Mouse (Mus musculus): ENCODE results near the gene 2900026A02Rik. TPM values are rescaled to one million over a fixed set of nuclear protein-coding genes. Genes with fewer than 3 reads are reported as not detected.

2900026A02Rik gene
- polyA plus RNA-seq, 1 experiment from 2014 or later: 2.0 TPM

DNA sequence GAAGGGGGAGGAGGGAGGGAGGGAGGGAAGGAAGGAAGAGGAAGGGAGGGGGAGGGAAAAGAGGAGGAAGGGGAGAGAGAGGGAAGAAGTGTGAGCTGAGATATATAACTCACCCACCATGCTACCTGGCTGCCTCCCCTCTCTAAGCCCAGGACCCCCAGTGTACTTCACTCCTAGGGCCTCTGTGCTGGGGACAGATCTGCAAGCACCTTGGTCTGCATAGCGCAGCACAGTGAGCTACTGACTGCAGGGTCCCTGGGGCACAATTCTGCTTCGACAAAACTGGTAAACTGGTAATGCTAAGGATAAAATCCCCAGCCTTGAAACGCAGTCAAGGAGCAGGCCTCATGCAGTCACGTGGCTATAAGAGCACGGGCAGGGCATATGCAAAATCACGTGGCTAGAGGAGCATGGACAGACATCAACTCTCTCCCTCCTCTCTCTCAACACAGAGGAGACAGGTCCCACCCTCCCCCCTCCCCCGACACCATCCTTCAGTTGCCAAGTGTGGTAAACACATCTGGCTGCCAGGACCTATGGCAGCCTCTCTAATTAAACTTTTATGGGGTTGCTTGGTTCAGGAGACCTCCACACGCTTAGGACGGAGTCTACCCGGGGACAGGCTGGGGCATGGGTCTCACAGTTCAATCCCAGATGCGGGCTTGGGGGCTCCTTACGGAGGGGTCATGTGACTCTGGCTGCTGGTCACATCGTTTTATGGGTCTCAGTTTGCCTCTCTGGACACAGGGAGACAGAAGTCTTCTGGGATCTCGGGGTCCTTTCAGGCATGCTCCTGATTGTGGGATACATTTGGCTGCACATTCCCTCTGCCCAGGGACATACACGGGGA is 100.1 kb downstream of the 2900026A02Rik start:
- no peak overlapping the region for H3K27ac ChIP-seq (replicated peaks)
- no peaks in the 10 kb centered on the region for H3K27me3 ChIP-seq
- peaks cover 53% of the 10 kb centered on the region for H3K4me1 ChIP-seq (replicated peaks)
- no peak overlapping the region for H3K4me3 ChIP-seq (replicated peaks)
- no peaks in the 10 kb centered on the region for H3K9me3 ChIP-seq (replicated peaks)
- H3K36me3 ChIP-seq (replicated peaks): no peaks in the 10 kb centered on the region
- no peak overlapping the region for H3K9ac ChIP-seq
- WGBS (ENCODE audit: insufficient replicate concordance): 38% methylated on average over 15 of the region's 15 CpGs
- ATAC-seq (ENCODE audit: insufficient read depth): no peak
- H3K4me2 ChIP-seq: no peak overlapping the region

DNA sequence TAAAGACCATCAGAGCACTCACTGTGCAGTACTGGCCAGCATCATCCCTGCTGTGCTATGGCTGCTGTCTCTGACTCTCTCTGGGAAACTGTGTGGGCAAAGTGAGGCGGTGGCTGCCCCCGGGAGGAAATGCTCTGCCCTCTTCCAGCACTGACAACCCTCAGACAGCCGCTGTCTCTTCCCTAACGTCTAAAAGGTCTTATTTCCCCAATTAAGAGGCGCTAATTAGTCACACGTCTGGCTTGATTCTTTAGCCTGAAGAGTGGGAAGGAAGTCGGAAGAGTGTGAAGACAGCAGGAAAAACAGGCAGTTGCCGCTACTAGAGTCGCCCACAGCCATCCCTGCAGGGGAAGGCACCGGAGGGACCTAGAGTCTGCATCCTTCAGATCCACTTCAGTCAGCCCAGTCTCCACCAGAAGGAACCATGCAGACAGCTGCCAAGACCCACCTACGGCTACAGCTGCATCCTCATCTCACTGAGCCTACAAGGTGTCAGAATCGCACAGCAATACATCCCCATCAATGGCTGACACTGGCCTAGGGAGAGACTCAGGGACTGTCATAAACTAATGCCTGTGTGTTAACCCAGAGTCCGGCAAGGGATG is 101.1 kb downstream of the 2900026A02Rik start:
- H3K9me3 ChIP-seq (replicated peaks): no peaks in the 10 kb centered on the region
- H3K4me1 ChIP-seq (replicated peaks): peaks cover 63% of the 10 kb centered on the region
- 14% methylated on average over 13 of the region's 13 CpGs for WGBS (ENCODE audit: insufficient replicate concordance)
- ATAC-seq (ENCODE audit: insufficient read depth): no peak
- peak overlapping the region; percentile 24; the same call in 1 of the 2 replicates for H3K27ac ChIP-seq (replicated peaks)
- no peaks in the 10 kb centered on the region for H3K27me3 ChIP-seq
- peak overlapping the region; percentile 28; the same call in 1 of the 2 replicates for H3K4me3 ChIP-seq (replicated peaks)
- H3K36me3 ChIP-seq (replicated peaks): no peaks in the 10 kb centered on the region
- peak overlapping the region; percentile 60 for H3K4me2 ChIP-seq
- H3K9ac ChIP-seq: peak overlapping the region; percentile 21; the same call in 1 of the 2 replicates

DNA sequence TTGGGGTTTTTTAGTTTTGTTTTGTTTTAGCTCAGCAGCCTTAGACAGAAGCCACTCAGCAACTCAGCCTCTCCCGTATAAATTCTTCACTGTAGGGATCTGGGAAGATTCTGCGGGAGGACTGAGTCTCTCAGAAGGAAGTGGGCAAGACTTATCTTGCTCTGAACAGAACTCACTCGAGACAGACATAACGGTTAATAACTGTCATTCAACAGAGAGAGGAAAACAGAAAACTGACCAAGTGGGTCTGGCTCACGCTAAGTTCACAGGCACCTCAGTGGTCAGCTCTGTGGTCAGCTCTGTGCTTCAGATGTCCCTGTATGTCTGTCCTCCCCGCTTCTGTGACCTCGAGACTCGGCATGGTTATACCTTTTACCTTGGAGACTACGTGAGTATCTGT is 101.7 kb downstream of the 2900026A02Rik start:
- Histone ChIP-seq H3K4me3 (replicated peaks) (peak overlapping the region; percentile 28), H3K9ac (peak overlapping the region; percentile 21; the same call in 1 of the 2 replicates)

DNA sequence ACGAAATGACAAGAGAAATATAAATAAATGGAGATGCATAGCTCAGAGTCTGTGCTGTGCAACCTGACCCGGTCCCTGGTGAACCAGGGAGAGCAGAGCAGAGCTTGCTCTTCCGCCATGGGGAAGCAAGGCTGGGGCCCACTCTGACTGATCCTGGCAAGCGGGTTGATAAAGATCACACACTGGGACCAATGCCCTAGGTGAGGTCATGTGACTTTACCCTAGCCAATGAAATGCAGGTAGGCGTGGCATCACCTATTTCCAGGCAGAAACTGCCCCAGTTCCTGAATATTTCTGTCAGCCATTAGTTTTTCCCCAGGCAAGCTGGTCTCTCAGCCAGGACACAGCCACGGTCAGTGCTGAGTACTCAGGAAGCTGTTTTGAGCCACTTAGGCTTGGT is 102.3 kb downstream of the 2900026A02Rik start:
- 18% methylated on average over 6 of the region's 6 CpGs for WGBS (ENCODE audit: insufficient replicate concordance)
- ATAC-seq (ENCODE audit: insufficient read depth): peak; percentile 53
- H3K9ac ChIP-seq: peak overlapping the region; percentile 21; the same call in 1 of the 2 replicates
- peak overlapping the region; percentile 28 for H3K4me3 ChIP-seq (replicated peaks)
- H3K4me1 ChIP-seq (replicated peaks): peaks cover 75% of the 10 kb centered on the region
- H3K9me3 ChIP-seq (replicated peaks): no peaks in the 10 kb centered on the region
- peak overlapping the region; percentile 60 for H3K4me2 ChIP-seq
- no peaks in the 10 kb centered on the region for H3K27me3 ChIP-seq
- no peaks in the 10 kb centered on the region for H3K36me3 ChIP-seq (replicated peaks)
- H3K27ac ChIP-seq (replicated peaks): peak overlapping the region; percentile 24

More for the DNA sequence above, 101.7 kb downstream of the 2900026A02Rik start:
- Histone ChIP-seq H3K4me2 (peak overlapping the region; percentile 60), H3K36me3 (replicated peaks) (no peaks in the 10 kb centered on the region), H3K27ac (replicated peaks) (peak overlapping the region; percentile 24), H3K4me1 (replicated peaks) (peaks cover 69% of the 10 kb centered on the region), H3K27me3 (no peaks in the 10 kb centered on the region), H3K9me3 (replicated peaks) (no peaks in the 10 kb centered on the region)
- ATAC-seq (ENCODE audit: insufficient read depth): no peak
- 14% methylated on average over 9 of the region's 9 CpGs for WGBS (ENCODE audit: insufficient replicate concordance)

DNA sequence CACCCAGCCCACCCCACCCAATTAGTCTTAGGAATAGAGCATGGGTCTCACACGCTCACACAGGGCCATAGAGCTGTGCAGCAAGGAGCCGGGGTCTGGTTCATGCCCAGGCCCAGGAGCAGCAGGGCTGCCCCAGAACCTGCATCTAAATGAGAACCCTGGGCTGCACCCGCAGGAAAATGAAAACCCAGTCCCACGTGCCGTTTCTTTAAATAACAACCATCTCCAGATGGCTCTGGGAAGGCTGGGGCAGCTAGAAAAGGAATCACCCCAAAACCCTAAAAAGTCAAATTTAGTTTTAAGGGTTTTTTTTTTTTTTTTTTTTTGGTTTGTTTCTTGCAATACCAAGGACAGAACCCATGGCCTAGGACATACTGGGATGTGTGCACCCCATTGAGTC is 103.7 kb downstream of the 2900026A02Rik start:
- Histone ChIP-seq H3K27me3 (no peaks in the 10 kb centered on the region), H3K9ac (no peak overlapping the region), H3K4me3 (replicated peaks) (no peak overlapping the region), H3K36me3 (replicated peaks) (no peaks in the 10 kb centered on the region), H3K9me3 (replicated peaks) (no peaks in the 10 kb centered on the region), H3K4me1 (replicated peaks) (peaks cover 81% of the 10 kb centered on the region), H3K4me2 (no peak overlapping the region), H3K27ac (replicated peaks) (no peak overlapping the region)
- WGBS (ENCODE audit: insufficient replicate concordance): 69% methylated on average over 5 of the region's 5 CpGs
- ATAC-seq (ENCODE audit: insufficient read depth): no peak

DNA sequence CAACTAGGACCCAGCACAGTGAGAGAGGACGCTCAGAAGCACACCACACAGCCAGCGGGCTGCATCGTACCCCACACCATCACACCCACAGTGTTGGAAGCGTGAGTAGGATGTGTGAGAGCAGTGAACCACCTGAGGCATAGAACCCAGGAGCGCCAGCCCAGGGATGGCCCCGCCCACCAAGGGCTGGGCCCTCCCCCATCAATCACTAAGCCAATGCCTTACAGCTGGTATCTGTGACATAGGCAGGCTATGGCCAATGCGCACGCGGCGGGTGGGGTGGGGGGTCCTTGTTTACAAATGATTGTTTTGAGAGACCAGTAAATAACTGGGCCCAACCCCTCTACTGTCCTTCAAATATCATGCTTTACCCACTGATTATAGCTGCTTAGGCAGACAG is 105.1 kb downstream of the 2900026A02Rik start:
- peaks cover 76% of the 10 kb centered on the region for H3K4me1 ChIP-seq (replicated peaks)
- H3K36me3 ChIP-seq (replicated peaks): no peaks in the 10 kb centered on the region
- H3K27me3 ChIP-seq: no peaks in the 10 kb centered on the region
- H3K9ac ChIP-seq: no peak overlapping the region
- no peak overlapping the region for H3K4me3 ChIP-seq (replicated peaks)
- no peak overlapping the region for H3K27ac ChIP-seq (replicated peaks)
- H3K4me2 ChIP-seq: no peak overlapping the region
- WGBS (ENCODE audit: insufficient replicate concordance): 75% methylated on average over 10 of the region's 10 CpGs
- H3K9me3 ChIP-seq (replicated peaks): no peaks in the 10 kb centered on the region
- no peak for ATAC-seq (ENCODE audit: insufficient read depth)

DNA sequence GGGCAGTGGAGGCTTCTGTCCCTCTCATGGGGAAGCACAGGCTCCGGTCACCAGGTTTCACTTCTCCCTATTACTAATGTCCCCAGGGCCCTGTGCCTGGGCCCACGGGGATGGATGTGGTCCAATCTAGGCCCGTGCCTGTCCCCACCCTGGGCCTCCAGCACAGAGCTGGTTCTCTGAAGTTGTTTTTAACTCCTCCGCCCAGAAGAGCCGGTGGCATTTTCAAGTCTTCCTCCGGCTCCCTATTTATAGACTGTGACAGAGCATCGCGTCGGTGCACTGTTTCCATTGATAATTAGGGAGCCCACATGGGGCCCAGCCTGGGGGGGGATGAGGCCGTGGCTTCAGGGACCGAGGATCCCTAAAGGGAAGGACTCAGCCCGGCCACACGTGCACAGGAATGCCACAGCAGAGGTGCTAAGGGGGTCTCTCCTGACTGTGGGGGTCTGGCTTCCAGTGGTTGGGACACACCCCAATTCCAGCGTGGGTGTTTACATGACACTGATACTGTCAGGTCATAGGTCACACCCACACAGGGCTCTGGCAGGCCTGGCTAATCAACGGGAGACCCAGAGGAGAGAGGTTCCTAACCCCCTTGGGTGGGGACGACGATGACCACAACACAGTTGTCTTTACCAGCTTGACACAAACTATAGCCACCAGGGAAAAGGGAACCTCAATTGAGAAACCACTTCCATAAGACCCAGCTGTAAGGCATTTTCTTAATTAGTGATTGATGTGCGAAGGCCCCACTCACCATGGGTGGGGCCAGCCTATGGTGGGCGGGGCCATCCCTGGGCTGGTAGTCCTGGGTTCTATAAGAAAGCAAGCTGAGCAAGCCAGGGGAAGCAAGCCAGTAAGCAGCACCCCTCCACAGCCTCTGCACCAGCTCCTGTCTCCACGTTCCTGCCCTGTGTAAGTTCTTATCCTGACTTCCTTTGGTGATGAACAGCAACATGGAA is 106.5 kb downstream of the 2900026A02Rik start:
- WGBS (ENCODE audit: insufficient replicate concordance): 15% methylated on average over 20 of the region's 20 CpGs
- no peak overlapping the region for H3K4me3 ChIP-seq (replicated peaks)
- peaks cover 66% of the 10 kb centered on the region for H3K4me1 ChIP-seq (replicated peaks)
- ATAC-seq (ENCODE audit: insufficient read depth): peak; percentile 43
- peak overlapping the region; percentile 32 for H3K4me2 ChIP-seq
- peak overlapping the region; percentile 64 for H3K27ac ChIP-seq (replicated peaks)
- H3K36me3 ChIP-seq (replicated peaks): no peaks in the 10 kb centered on the region
- no peak overlapping the region for H3K9ac ChIP-seq
- no peaks in the 10 kb centered on the region for H3K27me3 ChIP-seq
- no peaks in the 10 kb centered on the region for H3K9me3 ChIP-seq (replicated peaks)

DNA sequence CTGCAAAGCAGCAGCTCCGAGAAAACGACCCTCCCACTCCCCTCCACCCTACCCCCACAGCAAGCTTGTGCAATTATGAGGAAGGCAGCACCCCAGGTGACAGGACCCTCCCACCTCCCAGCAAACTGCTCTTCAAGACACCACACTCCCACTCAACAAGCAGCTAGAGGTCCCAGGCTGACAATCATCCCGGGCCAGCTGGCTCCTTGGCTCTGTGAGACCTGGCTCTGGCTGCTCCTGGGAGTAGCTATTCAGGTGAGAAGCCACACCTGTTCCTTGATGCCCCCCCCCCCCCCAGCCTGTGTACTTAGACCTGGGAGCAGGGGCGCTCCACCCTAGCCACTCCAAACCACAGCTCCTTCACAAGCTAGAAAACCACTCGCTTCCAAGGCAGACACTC is 107.9 kb downstream of the 2900026A02Rik start:
- Histone ChIP-seq H3K4me2 (no peak overlapping the region), H3K4me1 (replicated peaks) (peaks cover 57% of the 10 kb centered on the region)
- no peak for ATAC-seq (ENCODE audit: insufficient read depth)

DNA sequence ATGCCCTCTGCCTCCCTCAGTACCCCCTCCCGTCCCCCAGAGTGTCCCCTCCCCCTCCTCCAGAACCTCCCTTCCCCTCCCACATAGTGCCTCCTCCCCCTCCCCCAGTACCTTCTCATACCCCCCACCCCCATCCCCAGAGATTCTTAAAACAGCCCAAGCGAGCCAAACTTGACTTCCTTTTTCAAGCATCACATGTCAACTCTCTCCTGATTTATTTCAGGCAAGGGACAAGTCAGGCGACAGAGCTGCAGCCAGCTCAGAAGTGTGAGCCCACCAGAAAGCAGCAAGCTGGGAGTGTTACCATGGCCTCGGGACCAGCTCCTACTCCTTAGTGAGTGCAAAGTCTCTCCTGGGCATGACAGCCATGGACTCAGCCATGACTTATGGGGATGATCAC is 109.7 kb downstream of the 2900026A02Rik start:
- WGBS (ENCODE audit: insufficient replicate concordance): 18% methylated on average over 4 of the region's 4 CpGs
- Histone ChIP-seq H3K4me2 (no peak overlapping the region), H3K27ac (replicated peaks) (no peak overlapping the region), H3K36me3 (replicated peaks) (no peaks in the 10 kb centered on the region), H3K4me1 (replicated peaks) (peaks cover 65% of the 10 kb centered on the region), H3K27me3 (no peaks in the 10 kb centered on the region), H3K9me3 (replicated peaks) (no peaks in the 10 kb centered on the region), H3K9ac (no peak overlapping the region), H3K4me3 (replicated peaks) (no peak overlapping the region)
- ATAC-seq (ENCODE audit: insufficient read depth): no peak

More for the DNA sequence above, 107.9 kb downstream of the 2900026A02Rik start:
- 25% methylated on average over 5 of the region's 5 CpGs for WGBS (ENCODE audit: insufficient replicate concordance)
- no peaks in the 10 kb centered on the region for H3K9me3 ChIP-seq (replicated peaks)
- H3K9ac ChIP-seq: no peak overlapping the region
- no peak overlapping the region for H3K4me3 ChIP-seq (replicated peaks)
- H3K27ac ChIP-seq (replicated peaks): no peak overlapping the region
- H3K36me3 ChIP-seq (replicated peaks): no peaks in the 10 kb centered on the region
- no peaks in the 10 kb centered on the region for H3K27me3 ChIP-seq

DNA sequence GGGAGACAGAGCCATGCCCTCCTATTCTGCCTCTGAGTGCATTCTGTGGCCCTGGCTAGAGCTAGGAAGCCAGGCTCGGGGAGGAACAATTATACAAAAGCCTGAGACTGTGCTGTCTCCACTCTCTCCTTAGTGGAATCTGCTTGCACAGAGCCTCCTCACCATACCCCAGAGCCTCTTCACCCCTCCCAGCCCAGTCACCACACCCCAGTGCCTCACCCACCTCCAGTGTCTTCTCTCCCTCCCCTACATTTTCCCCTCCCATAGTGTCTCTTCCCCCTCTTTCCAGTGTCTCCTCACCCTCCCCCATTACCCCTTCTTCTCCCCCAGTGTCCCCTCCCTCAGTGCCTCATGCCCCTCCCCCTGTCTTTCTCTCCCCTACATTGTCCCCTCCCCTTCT is 110.1 kb downstream of the 2900026A02Rik start:
- peaks cover 64% of the 10 kb centered on the region for H3K4me1 ChIP-seq (replicated peaks)
- ATAC-seq (ENCODE audit: insufficient read depth): no peak
- H3K36me3 ChIP-seq (replicated peaks): no peaks in the 10 kb centered on the region
- H3K27me3 ChIP-seq: no peaks in the 10 kb centered on the region
- WGBS (ENCODE audit: insufficient replicate concordance): 7% methylated on average over 1 of the region's 1 CpGs
- no peaks in the 10 kb centered on the region for H3K9me3 ChIP-seq (replicated peaks)
- no peak overlapping the region for H3K27ac ChIP-seq (replicated peaks)
- H3K4me2 ChIP-seq: no peak overlapping the region
- H3K4me3 ChIP-seq (replicated peaks): no peak overlapping the region
- no peak overlapping the region for H3K9ac ChIP-seq
